Comparison of ENCODE assay signal across 9 mouse cellular contexts in genomic region chr4:134094923-134095547, GRCm38 (mm10). TPM values are rescaled to one million over a fixed set of nuclear protein-coding genes. Genes with fewer than 3 reads are reported as not detected.
DNase-seq lines count a peak whose midpoint lies in the region; ATAC-seq and TF ChIP-seq lines count a peak whose summit lies in the region.
"Had no signal": no experiment of that assay in that cellular context is flagged by ENCODE, and none has a peak within 500 bp of the region (broad histone marks: within the 10 kb centered on the region; RNA-seq: fewer than 3 reads in every experiment).

TSS of gene Cd52 (minus strand) at chr4:134095082.

- no peaks in the 10 kb centered on the region for H3K36me3 ChIP-seq in heart, embryonic 16.5 days (ENCODE audit: control insufficient read depth, insufficient read depth)
- H3K36me3 ChIP-seq in embryonic facial prominence, embryonic 15.5 days = no peaks in the 10 kb centered on the region
- no peaks in the 10 kb centered on the region for H3K36me3 ChIP-seq in stomach, postnatal 0 days (ENCODE audit: control insufficient read depth, insufficient read depth, low read length)
- H3K36me3 ChIP-seq in forebrain, embryonic 14.5 days (ENCODE audit: control insufficient read depth, insufficient read depth, low read length) = no peaks in the 10 kb centered on the region

- H3K4me1 ChIP-seq in heart, embryonic 16.5 days (ENCODE audit: control insufficient read depth, insufficient read depth, low read length) = no peaks in the 10 kb centered on the region
- no peaks in the 10 kb centered on the region for H3K4me1 ChIP-seq in embryonic facial prominence, embryonic 15.5 days
- no peaks in the 10 kb centered on the region for H3K4me1 ChIP-seq in stomach, postnatal 0 days (replicated peaks; ENCODE audit: control insufficient read depth, insufficient read depth)
- no peaks in the 10 kb centered on the region for H3K4me1 ChIP-seq in forebrain, embryonic 14.5 days (ENCODE audit: control insufficient read depth, insufficient read depth, low read length)

- no peak for TF ChIP-seq EP300 in stomach, postnatal 0 days (optimal IDR thresholded peaks at IDR 0.05)

- intact Hi-C loops in heart, postnatal 25 days (cut with DNase I) = no loop called here

- DNase-seq in heart, postnatal 25 days (ENCODE audit: low spot score) = no peak
- DNase-seq in lung, postnatal 10 days = peak; percentile 60
- DNase-seq in stomach, postnatal 0 days (ENCODE audit: low spot score) = no peak
- DNase-seq in c-Kit-positive CD71-positive TER-119-positive erythroid progenitor cells, embryonic 14.5 days (ENCODE audit: low spot score) = no peak
- no peak for DNase-seq in kidney, postnatal 25 days
- DNase-seq in forebrain, embryonic 14.5 days (ENCODE audit: low spot score) = no peak

- H3K4me2 ChIP-seq in heart, embryonic 16.5 days (ENCODE audit: low read depth, low read length) = no peak within 1 kb of the TSS
- H3K4me2 ChIP-seq in embryonic facial prominence, embryonic 15.5 days (replicated peaks) = no peak within 1 kb of the TSS
- no peak within 1 kb of the TSS for H3K4me2 ChIP-seq in stomach, postnatal 0 days (replicated peaks; ENCODE audit: low read depth)
- no peak within 1 kb of the TSS for H3K4me2 ChIP-seq in forebrain, embryonic 14.5 days (ENCODE audit: low read length)

- H3K4me3 ChIP-seq in heart, embryonic 16.5 days (ENCODE audit: low read length) = no peak within 1 kb of the TSS
- H3K4me3 ChIP-seq in embryonic facial prominence, embryonic 15.5 days (replicated peaks) = no peak within 1 kb of the TSS
- H3K4me3 ChIP-seq in stomach, postnatal 0 days (ENCODE audit: low read depth, low read length) = no peak within 1 kb of the TSS
- H3K4me3 ChIP-seq in forebrain, embryonic 14.5 days (ENCODE audit: low read depth, low read length) = no peak within 1 kb of the TSS

- H3K9me3 ChIP-seq in heart, embryonic 16.5 days (replicated peaks; ENCODE audit: control insufficient read depth, low read length) = no peaks in the 10 kb centered on the region
- no peaks in the 10 kb centered on the region for H3K9me3 ChIP-seq in embryonic facial prominence, embryonic 15.5 days (replicated peaks)
- no peaks in the 10 kb centered on the region for H3K9me3 ChIP-seq in stomach, postnatal 0 days (ENCODE audit: control insufficient read depth, low read length)
- no peaks in the 10 kb centered on the region for H3K9me3 ChIP-seq in forebrain, embryonic 14.5 days (replicated peaks; ENCODE audit: control insufficient read depth, low read length)

- ATAC-seq in heart, embryonic 16.5 days (replicated peaks; ENCODE audit: extremely low read depth, insufficient read depth, low FRiP score) = no peak
- ATAC-seq in embryonic facial prominence, embryonic 15.5 days (ENCODE audit: insufficient number of reproducible peaks, low FRiP score, low TSS enrichment, low read depth) = no peak
- ATAC-seq in stomach, postnatal 0 days (ENCODE audit: low FRiP score, low TSS enrichment) = no peak
- ATAC-seq in forebrain, embryonic 14.5 days = no peak
- ATAC-seq: Patski had no signal

- 53% methylated on average over 3 of the region's 3 CpGs for WGBS in heart, embryonic 16.5 days
- WGBS in embryonic facial prominence, embryonic 15.5 days = 52% methylated on average over 3 of the region's 3 CpGs
- 66% methylated on average over 3 of the region's 3 CpGs for WGBS in stomach, postnatal 0 days
- 71% methylated on average over 3 of the region's 3 CpGs for WGBS in forebrain, embryonic 14.5 days

- H3K27ac ChIP-seq in heart, embryonic 16.5 days (ENCODE audit: low read length) = no peak within 1 kb of the TSS
- no peak within 1 kb of the TSS for H3K27ac ChIP-seq in embryonic facial prominence, embryonic 15.5 days (replicated peaks)
- H3K27ac ChIP-seq in stomach, postnatal 0 days (replicated peaks) = no peak within 1 kb of the TSS
- H3K27ac ChIP-seq in forebrain, embryonic 14.5 days (ENCODE audit: low read depth, low read length) = no peak within 1 kb of the TSS

- no peak for TF ChIP-seq CTCF in stomach, postnatal 0 days (IDR thresholded peaks at IDR 0.05; ENCODE audit: low read depth)

- no peak within 1 kb of the TSS for H3K9ac ChIP-seq in heart, embryonic 16.5 days (ENCODE audit: low read length)
- H3K9ac ChIP-seq in embryonic facial prominence, embryonic 15.5 days = no peak within 1 kb of the TSS
- no peak within 1 kb of the TSS for H3K9ac ChIP-seq in stomach, postnatal 0 days (ENCODE audit: low read length)
- no peak within 1 kb of the TSS for H3K9ac ChIP-seq in forebrain, embryonic 14.5 days (ENCODE audit: low read length)

- H3K27me3 ChIP-seq in heart, embryonic 16.5 days (ENCODE audit: control insufficient read depth, insufficient read depth, low read length) = no peaks in the 10 kb centered on the region
- no peaks in the 10 kb centered on the region for H3K27me3 ChIP-seq in embryonic facial prominence, embryonic 15.5 days
- no peaks in the 10 kb centered on the region for H3K27me3 ChIP-seq in stomach, postnatal 0 days (ENCODE audit: control insufficient read depth, insufficient read depth, low read length)
- no peaks in the 10 kb centered on the region for H3K27me3 ChIP-seq in forebrain, embryonic 14.5 days (replicated peaks; ENCODE audit: control insufficient read depth, insufficient read depth, low read length)
- H3K27me3 ChIP-seq: Patski had no signal

RNA-seq across cellular contexts. Expression of gene Cd52, which starts in this region (rescaled TPM):
- polyA plus RNA-seq in heart, embryonic 16.5 days (2015; fragmentation: Nextera tagmentation; extraction: Ambion mirVana) = 16.6 and 28.6 TPM in 2 replicates
- 1 to 10 TPM; 3.6 to 4.5 TPM for total RNA-seq in heart, postnatal 25 days (2021)
- polyA plus RNA-seq in embryonic facial prominence, embryonic 15.5 days (2015; fragmentation: Nextera tagmentation; extraction: Ambion mirVana) = 17.1 and 17.9 TPM in 2 replicates
- 18.0 and 20.3 TPM in 2 replicates for polyA plus RNA-seq in stomach, postnatal 0 days (2015; fragmentation: Nextera tagmentation; extraction: Ambion mirVana)
- 1.3 and 2.3 TPM in 2 replicates for polyA plus RNA-seq in forebrain, embryonic 14.5 days (2014; fragmentation: Nextera tagmentation; extraction: Ambion mirVana)
- polyA plus RNA-seq: Patski had no signal
